Mouse (Mus musculus): ENCODE results near the gene Mgam.

GRCm38 (mm10) chr6:40784378-40784777 lies 155.7 kb downstream of the Mgam start:
- TF ChIP-seq CTCF (IDR thresholded peaks at IDR 0.05) = no peak
- TF ChIP-seq EP300 (IDR thresholded peaks at IDR 0.05) = no peak
